Mouse (Mus musculus) gastrocnemius, postnatal 25 days (tissue): Measurements from ENCODE around the gene Rtn3. TPM values are rescaled to one million over a fixed set of nuclear protein-coding genes. Genes with fewer than 3 reads are reported as not detected.
"Not testable (repeated sequence)": the region's sequence is repeated elsewhere in the genome, so short reads cannot be mapped to it uniquely, and the experiment has no call there.

Experiments used
- DNase-seq: peaks from one replicate; pipeline ENCODE4 v3.0.0; 2022
- long read RNA-seq, 2 experiments: library from polyadenylated mRNA; stranded (forward); transcript quantifications; one replicate each; pipeline ENCODE4 v2.0.0; 2021
- total RNA-seq, 2 experiments: library from RNA; stranded (reverse); gene quantifications; 1 replicate in 1 of 2; 2 replicates in 1 of 2; pipeline ENCODE4 v1.2.3; 2021

Gene Rtn3
- total RNA-seq = 10 to 100 TPM; 28.8 to 32.7 TPM
- long read RNA-seq, experiment 1, full-length matches to known transcripts = 17 of 25 reads
- long read RNA-seq, experiment 1, partial matches to known transcripts = 1 of 25 reads
- long read RNA-seq, experiment 1, other reads (novel, unspliced or antisense) = 7 of 25 reads
- long read RNA-seq, experiment 2, full-length matches to known transcripts = 31 of 36 reads
- long read RNA-seq, experiment 2, partial matches to known transcripts = 0 of 36 reads
- long read RNA-seq, experiment 2, other reads (novel, unspliced or antisense) = 5 of 36 reads

DNA sequence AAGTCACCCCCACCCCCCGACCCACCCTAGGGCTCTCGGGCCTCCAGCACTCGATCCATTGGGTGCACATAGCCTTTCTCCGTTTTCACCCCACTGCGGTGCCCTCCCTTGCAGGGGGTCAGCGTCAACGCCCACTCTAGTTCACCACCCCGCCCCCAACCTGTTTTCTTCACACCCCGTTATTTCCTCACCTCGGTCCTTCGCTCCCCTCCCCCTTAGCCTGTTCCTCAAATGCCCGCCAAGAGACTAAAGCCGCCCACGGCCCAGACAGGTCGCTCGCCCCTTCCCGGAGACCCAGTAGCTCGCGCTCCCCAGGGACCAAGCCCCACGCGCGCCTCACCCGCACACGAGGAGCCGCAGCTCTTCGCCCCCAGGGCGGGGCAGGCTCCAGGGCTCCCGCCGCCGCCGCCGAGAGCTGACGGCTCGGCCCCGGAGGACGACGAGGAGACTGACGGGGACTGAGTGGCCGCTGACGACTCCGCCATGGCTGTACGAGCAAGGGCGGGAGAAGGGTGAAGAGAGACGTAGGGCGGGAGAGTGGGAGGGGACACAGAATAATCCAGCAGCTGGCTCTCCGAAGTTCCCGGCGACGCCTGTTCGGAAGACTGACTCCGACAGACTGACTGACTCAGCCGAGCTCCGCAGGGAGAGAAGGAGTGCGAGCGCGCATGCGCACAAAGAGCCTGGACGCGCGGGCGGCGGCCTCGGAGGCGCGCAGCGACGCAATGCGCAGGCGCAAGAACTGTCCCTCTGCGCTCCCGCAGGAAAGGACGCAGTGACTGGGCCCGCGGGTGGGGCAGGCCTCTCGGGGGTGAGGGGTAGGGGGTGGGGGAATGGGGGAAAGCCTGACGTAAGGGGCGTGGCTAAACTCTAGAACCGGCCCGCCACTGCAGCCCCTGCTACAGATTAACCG lies at the start of gene Rtn3:
Rtn3 (minus strand) TSS at position 683 of the 913 bp plus-strand sequence.
- DNase-seq = peak; percentile 98

DNA sequence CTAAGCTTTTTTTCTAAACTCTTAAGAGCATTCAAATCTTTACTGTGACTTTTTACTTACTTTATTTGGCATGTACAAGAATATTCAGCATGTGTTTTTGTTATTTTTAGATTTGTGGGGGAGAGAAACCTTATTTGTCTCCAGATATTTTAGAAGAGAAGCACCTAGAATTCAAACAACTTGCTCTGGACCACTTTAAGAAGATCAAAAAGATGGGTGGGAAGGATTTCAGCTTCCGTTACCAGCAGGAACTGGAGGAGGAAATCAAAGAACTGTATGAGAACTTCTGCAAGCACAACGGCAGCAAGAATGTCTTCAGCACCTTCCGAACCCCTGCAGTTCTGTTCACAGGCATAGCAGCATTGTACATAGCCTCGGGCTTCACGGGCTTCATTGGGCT lies 48.8 kb upstream of the Rtn3 start:
- DNase-seq = no peak

DNA sequence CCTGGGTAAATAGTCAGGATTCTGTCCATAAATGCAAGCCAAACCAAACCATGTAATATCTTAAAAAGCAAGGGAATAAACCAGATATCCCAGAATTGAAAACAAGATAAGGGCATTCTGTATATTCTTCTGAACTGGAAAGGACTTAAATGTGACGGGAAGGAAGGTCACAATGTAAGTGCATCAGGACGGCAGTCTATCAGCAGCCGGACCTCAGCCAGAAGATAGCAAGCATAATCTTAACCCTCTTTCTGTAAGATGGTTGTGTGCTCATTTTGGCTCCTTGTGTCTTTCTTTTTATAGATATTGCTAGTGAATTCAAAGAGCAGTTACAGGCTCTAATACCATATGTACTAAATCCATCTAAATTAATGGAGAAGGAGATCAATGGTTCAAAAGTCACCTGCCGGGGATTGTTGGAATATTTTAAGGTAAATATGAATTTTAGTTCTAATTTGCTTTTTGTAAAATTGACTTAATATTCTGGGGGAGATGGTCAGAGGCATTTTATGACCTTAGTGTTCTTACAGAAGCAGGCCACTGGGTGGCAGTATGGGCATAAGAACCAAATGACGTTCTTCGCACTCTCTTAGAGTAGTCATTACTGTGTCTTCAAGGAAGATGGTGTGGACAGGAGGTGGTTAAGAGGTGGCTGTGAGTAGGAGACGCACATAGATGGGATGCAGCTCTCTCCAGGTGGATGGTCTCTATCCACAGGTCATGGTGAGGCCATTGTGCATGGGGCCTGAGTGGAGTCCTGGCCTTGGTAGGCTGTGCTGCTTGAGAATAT lies 45.8 kb upstream of the Rtn3 start:
- DNase-seq = peak; percentile 10

DNA sequence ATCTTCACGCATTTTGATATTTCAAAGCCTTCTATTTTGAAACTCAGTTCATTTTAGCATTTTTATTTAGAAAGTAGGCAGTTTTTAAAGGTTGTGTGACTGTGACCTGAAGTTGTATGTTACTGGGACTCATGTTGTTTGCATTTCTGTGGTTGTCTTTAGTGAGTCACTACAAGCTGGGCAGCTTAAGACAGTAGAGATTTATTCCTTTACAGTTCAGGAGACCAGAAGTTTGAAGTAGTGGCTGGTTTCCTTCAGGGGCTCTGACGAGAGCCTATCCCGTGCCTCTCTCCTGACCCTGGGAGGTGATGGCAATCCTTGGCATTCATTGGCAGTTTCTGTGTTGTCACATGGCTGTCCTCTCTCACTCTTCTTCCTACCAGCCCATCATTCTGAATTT lies 41.8 kb upstream of the Rtn3 start:
- DNase-seq = no peak

DNA sequence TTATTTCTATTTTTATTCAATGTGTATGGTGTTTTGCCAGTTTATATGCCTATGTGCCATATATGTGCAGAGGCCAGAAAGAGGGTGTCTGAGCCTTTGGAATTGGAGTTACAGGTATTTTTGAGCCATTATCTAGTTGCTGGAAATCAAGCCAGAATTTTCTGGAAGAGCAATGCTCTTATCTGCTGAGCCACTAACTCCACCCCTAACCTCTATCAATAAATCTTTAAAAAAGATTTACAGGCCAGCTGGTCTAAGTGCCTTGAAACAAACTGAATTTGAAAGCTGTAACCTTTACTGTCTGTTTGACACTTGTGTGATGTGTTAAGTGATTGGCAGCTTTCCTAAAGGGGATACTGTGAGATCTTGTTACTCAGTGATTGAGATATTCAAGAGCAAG lies 40.7 kb upstream of the Rtn3 start:
- no peak for DNase-seq

DNA sequence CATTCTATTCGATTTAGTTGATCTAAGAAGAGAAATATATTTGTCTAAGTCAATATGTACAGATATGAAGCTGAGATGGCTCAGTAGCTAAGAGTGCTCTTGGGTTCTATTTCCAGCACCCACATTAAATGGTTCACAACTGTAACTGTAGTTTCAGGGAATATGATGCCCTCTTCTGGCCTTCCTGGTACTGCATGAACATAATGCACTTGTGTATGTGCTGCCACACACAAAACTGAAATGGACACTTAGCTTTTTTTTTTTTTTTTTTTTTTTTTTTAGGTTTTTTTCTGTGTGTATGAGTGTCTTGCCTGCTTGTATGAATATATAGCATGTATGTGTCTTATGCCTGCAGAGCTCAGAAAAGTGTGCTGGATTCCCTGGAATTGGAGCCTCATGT lies 40.2 kb upstream of the Rtn3 start:
- no peak for DNase-seq

DNA sequence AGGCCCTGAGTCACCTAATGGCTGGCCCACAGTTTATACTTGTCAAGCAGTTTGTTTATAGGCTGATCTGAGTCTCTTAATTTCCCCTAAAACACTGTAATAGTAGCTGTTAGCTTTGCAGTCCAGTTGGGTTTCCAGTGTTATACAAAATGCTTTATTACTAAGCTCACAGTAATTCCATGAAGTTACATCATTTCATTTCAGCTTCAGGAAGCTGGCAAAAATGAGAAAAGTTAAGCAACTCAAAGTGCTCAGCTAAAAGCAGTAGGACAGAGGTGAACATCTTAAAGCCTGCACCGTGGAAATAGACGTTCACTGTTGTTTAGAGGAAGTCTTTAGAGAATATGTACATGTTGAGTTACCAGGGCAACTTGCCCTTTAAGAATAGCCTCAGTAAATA lies 39.8 kb upstream of the Rtn3 start:
- DNase-seq = no peak

DNA sequence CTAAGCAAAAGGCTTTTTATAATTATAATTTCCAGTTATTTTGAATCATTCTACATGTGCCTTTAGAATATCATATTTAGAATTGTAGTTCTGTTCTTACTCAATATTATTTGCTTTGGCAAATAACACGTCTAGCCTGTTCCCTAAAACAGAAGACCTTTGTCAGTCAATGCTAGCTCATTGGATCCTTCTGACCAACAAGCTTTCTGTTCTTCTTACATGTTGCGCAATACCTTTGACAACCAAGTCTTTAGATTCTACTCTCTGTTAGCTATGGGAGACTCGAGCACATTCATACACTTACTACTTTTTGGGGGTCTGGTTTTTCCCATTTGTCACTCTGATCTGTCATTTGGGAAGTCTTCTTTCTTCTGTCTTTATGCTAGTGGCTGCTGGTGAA lies 38.5 kb upstream of the Rtn3 start:
- DNase-seq = no peak

DNA sequence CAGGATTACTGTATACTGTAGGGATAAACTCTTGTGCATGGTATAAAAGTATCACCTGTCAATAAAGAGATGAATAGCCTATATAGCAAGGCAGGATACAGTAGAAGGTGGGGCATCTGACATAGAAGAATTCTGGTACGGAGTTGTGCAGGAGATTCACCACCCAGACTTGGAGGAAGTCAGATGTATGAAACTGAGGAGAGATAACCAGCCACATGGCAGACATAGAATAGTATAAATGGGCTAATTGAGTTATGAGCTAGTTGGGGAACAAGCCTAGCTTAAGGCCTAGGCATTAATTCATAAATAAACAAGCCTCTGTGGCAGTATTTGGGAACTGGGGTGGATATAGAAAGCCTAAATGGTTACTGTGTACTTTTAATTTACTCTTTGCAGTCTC lies 33.4 kb upstream of the Rtn3 start:
- DNase-seq = no peak

DNA sequence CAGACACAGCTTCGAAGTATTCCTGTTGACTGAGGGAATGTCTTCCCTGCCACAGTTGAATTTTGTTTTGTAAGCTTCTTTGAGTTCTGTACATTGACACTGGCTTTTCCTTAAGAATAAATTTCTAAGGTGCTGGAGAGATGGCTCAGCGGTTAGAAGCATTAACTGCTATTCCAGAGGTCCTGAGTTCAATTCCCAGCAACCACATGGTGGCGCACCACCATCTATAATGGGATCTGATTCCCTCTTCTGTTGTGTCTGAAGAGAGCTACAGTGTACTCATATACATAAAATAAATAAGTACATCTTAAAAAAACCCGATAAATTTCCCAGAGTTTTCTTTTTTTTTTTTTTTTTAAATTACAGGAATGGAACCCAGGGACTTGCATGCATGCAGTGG lies 24.9 kb upstream of the Rtn3 start:
- no peak for DNase-seq

DNA sequence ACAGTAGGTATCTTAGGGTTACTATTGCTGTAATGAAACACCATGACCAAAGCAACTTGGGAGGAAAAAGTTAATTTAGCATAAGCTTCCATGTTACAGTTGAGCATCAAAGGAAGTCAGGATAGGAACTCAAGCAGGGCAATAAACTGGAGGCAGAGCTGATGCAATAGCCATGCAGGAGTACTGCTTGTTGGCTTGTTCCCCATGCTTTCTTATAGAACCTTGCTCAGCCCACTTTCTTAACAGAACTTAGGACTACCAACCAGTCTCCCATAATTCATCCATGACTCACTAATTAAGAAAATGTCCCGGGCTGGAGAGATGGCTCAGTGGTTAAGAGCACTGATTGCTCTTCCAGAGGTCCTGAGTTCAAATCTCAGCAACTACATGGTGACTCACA lies 23.2 kb upstream of the Rtn3 start:
- DNase-seq = no peak

DNA sequence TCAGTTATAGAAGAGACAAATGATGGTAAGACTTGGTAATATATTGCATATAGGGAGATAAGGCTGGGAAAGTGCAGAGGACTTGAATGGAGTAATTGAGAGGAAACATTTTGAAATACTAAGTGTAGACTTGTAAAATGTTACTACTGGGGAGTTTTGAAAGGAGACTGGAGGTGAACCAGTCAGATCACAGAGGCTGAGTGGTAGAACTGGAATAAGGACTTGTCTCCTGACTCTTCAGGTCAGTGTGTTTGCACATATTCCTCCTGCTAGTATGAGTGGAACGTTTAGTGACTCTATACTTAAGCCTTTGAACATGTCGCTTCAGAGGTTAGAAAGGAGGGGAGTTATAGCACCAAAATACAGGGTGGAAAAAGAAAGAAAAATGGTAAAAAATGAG lies 19.4 kb upstream of the Rtn3 start:
- DNase-seq = no peak

DNA sequence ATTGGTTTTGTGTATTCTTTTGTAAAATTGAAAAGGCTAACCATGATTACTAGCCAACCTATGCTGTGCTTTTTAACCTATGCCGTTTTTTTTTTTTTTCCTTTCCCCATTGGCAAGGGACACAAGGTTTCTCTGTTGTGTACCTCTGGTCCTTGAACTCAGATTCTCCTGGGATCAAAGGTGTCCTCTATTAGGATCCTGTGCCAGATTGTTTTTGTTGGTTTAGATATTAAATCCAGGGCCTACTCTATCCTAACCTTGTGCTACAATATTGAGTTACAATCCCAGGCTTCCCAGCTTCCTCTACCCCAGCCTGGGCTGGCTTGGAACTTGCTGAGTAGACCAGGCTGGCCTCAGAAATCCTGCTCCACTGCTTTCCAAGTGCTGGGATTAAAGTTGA lies 17.6 kb upstream of the Rtn3 start:
- no peak for DNase-seq

DNA sequence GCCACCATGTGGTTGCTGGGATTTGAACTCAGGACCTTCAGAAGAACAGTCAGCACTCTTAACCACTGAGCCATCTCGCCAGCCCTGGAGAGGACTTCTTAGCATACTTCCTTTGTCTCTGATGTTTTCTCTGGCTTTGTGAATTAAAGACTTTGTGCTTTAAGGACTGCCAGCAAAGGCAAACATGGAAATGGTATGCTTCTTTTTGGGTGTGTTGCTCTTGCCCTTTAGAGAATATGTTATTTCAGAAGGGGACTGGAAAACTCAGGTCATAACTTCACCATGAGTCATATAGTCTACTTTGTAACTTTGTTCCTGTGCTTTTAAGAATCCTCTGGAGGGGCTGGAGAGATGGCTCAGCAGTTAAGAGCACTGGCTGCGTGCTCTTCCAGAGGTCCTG lies 15.7 kb upstream of the Rtn3 start:
- no peak for DNase-seq

DNA sequence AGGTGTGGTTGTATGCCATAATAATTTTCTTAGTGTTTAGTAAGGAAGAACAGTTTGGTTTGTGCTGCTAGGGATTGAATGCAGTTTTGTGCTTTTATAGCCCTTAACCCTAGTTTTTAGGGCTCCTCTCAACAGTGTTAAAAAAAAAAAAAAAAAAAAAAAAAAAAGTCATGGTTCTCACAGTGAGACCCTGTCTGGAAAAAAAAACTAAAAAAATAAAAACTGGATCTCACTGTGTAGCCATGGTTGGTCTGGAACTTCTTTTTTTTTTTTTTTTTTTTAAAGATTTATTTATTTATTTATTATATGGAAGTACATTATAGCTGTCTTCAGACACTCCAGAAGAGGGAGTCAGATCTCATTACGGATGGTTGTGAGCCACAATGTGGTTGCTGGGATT lies 13.0 kb upstream of the Rtn3 start:
- not testable (repeated sequence) for DNase-seq

DNA sequence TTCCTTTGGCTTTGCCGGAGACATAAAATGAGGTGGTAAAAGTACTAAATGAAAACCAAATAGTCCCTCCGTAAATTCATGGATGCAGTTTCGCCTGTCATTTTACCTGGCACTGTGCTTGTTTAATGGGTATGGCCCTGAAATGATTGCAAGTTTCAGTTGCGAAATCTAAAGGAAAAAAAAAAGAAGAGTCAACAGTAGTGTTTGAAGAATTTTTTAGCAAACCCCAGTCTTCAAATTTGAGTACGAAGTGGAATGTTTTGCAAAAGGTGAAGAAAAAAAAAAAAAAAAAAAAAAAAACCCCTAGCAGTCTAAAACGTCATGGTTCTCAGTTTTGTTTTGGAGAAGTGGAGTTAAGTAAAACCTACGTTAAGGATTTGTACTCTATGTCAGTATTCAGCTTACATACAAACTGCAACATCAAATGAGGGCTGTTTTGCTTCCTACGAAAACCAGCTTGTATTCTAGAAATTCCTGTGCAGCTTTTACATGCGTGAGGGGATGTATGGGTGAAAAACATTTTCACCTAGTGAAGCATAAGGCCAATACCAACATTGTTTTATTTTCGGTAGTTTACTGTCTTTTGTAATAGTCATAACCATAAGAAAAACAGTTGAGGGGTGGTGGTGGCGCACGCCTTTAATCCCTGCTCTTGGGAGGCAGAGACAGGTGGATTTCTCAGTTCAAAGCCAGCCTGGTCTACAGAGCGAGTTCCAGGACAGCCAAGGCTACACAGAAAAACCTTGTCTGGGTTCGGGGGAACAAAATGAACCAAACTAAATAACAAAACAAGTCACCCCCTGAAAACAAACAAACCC lies 12.3 kb upstream of the Rtn3 start:
- no peak for DNase-seq

DNA sequence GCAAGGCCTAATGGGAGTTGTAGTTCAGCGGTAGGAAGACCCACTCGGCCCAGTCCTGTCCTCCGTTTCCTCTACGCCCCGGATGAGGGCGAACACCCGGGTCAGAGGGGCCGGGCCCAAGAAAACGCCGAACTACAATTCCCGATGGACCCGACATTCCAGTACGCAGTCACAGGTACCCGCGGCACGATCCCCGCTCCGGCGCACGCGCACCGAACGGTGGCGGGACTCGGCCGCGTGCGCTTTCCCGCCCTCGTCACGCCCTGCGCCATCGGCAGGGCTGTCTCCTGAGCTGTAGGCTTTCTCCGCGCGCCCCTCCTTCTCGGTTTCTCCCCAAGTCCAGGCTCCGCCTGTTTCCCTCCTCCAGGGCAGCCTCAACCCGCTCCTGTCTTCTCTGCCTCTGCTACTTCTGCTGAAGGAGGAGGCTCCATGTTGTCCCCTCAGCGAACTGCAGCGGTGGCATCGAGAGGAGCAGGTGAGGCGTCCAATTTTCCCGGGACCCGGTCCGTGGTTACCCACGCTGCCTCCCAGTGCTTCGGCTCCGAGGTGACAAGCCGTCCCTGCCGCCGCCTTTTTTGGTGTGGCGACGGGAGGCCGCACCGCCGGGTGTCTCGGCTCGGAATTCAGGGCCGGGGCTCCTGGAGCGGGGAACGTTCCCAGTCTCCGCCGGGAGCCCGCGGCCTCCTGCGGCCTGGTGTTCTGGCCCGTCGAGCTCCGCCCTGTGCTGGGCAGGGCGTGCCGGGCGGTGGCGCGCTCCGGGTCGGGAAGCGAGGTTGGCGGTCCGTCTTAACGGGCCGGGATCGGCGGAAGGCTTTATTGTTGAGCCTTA lies 11.3 kb upstream of the Rtn3 start:
- DNase-seq = peak; percentile 96

DNA sequence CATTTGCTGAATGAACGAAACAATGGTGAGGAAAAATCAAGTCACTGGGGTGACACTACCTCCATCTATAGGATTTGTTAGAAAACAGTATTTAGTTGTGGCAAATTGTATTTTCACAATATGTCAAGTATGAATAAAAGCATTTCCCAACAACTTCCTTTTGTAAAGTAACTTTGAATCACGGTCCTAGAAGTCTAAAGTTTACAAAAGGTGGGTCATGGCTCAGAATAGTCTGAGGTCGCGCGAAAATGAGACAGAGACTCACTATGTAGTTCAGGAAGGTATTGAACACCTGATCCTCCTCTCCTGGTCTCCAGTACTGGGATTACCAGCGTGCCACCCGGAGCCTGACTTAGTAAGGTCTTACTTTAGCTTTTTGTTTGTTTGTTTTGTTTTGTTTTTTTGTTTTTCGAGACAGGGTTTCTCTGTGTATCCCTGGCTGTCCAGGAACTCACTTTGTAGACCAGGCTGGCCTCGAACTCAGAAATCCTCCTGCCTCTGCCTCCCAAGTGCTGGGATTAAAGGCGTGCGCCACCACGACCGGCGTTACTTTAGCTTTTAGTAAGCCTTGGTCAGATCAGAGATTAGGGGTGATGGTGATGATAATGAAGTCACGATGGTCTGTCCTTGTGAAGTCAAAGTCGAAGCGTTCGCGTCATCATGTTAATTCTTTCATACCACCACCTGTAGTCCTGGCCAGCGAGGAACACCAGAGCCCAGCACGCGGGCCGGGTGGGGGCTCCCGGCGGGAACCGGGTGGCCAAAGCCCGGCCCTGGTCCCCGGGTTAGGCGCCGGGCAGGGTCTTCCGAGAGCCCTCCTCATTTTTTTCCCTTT lies 10.5 kb upstream of the Rtn3 start, which contains the start of gene Atl3:
Atl3 (plus strand) TSS at position 689 of the 835 bp plus-strand sequence.
- no peak for DNase-seq

DNA sequence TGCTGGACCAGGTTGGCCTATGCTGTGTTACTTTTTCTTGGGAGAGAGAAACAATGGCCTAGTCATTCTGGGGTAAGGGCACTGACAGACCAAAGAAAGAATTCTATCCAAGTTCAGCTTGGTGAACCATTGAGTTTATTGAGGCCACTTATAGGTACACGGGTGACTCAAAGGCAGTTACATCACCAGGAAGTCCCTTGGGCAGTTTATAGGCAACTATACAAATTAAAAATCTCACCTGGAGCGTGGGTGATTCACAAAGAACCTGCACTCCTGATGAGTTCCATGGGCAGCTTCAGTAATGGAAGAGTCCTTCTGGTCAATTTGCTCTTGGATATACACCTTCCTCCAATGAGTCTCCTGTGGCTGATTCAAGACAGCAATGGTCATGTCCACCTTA lies 9.6 kb upstream of the Rtn3 start:
- no peak for DNase-seq

DNA sequence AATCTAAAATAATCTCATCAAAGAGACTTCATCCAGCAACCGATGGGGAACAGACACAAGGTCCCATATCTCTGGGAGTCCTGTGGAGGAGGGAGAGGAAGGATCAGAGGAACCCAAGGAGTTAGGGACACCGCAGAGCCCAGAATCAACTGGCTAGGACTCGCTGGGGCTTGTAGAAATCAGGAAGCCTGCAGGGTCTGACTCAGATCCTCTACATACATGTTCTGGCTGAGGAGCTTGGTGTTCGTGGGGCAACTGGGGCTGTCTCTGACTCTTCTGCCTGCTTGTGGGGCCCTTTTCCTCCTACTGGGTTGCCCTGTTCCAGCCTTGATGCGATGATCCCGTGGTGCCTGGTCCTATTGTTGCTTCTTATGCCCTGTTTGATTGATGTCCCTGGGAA lies 8.9 kb upstream of the Rtn3 start:
- DNase-seq = no peak
